Mouse (Mus musculus) limb, embryonic 12.5 days (tissue): Measurements from ENCODE around the gene Pramef20. TPM values are rescaled to one million over a fixed set of nuclear protein-coding genes. Genes with fewer than 3 reads are reported as not detected.

Source experiments
- polyA plus RNA-seq: library from polyadenylated mRNA; unstranded; fragments of >200 nt; fragmentation: Nextera tagmentation; extraction: Ambion mirVana; gene quantifications from 2 replicates; pipeline ENCODE4 v1.2.1, GENCODE M21; 2016

The Pramef20 gene
- polyA plus RNA-seq, 1 experiment from 2014 or later = not detected

Other genes starting within 250 kb of the Pramef20 start
- not detected in 2 replicates for gene Oog3, start 215.3 kb downstream of the Pramef20 start, polyA plus RNA-seq
- gene Oog2, start 187.2 kb downstream of the Pramef20 start, polyA plus RNA-seq = not detected in 2 replicates
- gene C87977, start 164.6 kb downstream of the Pramef20 start, polyA plus RNA-seq = not detected in 2 replicates
- not detected in 2 replicates for gene Pramel5, start 97.4 kb downstream of the Pramef20 start, polyA plus RNA-seq
- gene Gm13128, start 47.7 kb downstream of the Pramef20 start, polyA plus RNA-seq = not detected in 2 replicates
- gene Gm13119, start 20.0 kb downstream of the Pramef20 start, polyA plus RNA-seq = not detected in 2 replicates
- 0.14 and 0.26 TPM in 2 replicates for gene Pramef12, start 30.5 kb upstream of the Pramef20 start, polyA plus RNA-seq
- gene 1700012P22Rik, start 60.8 kb upstream of the Pramef20 start, polyA plus RNA-seq = not detected in 2 replicates
- not detected in 2 replicates for gene Gm9944, start 75.4 kb upstream of the Pramef20 start, polyA plus RNA-seq
- not detected in 2 replicates for gene Aadacl3, start 85.8 kb upstream of the Pramef20 start, polyA plus RNA-seq
- not detected in 2 replicates for gene 9430007A20Rik, start 141.9 kb upstream of the Pramef20 start, polyA plus RNA-seq
- gene Gm13124, start 187.2 kb upstream of the Pramef20 start, polyA plus RNA-seq = not detected in 2 replicates
- not detected in 2 replicates for gene Aadacl4, start 235.8 kb upstream of the Pramef20 start, polyA plus RNA-seq